Comparison of ENCODE assay signal across 7 mouse cellular contexts in genomic region chr9:43103675-43104299, GRCm38 (mm10). TPM values are rescaled to one million over a fixed set of nuclear protein-coding genes. Genes with fewer than 3 reads are reported as not detected.
DNase-seq lines count a peak whose midpoint lies in the region; ATAC-seq and TF ChIP-seq lines count a peak whose summit lies in the region.

No protein-coding gene starts in this region.

- H3K27me3 ChIP-seq in CH12.LX (replicated peaks), result no peaks in the 10 kb centered on the region
- no peaks in the 10 kb centered on the region for H3K27me3 ChIP-seq in hindbrain, embryonic 12.5 days

- no peak overlapping the region for H3K27ac ChIP-seq in CH12.LX (ENCODE audit: insufficient read depth, low read depth)
- H3K27ac ChIP-seq in hindbrain, embryonic 12.5 days, result no peak overlapping the region

- in situ Hi-C loops in CH12.LX (cut with MboI; ENCODE audit: low pct_ligation_motif_present, low pct_unique_long_range_greater_than_20kb, low sequenced_read_pairs), result no loop called here

- H3K36me3 ChIP-seq in CH12.LX (replicated peaks in 1 of 2; ENCODE audit: control insufficient read depth in 1 of 2, insufficient read depth in 1 of 2, low read length in 1 of 2), result no peaks in the 10 kb centered on the region
- H3K36me3 ChIP-seq in hindbrain, embryonic 12.5 days, result no peaks in the 10 kb centered on the region

- no peak for TF ChIP-seq RAD21 in CH12.LX (IDR thresholded peaks at IDR 0.05; ENCODE audit: low read depth, low read length)

- WGBS in hindbrain, embryonic 12.5 days, result 37% methylated on average over 4 of the region's 4 CpGs

- no peak for TF ChIP-seq POLR2A in CH12.LX (IDR thresholded peaks at IDR 0.05; ENCODE audit: low read depth, low read length)

- dilution Hi-C loops in CH12.LX (cut with MboI; ENCODE audit: extremely low pct_ligation_motif_present, extremely low pct_unique_long_range_greater_than_20kb, low sequenced_read_pairs), result no loop called here

- H3K9me3 ChIP-seq in CH12.LX (replicated peaks; ENCODE audit: low read length), result no peaks in the 10 kb centered on the region
- H3K9me3 ChIP-seq in hindbrain, embryonic 12.5 days (replicated peaks), result no peaks in the 10 kb centered on the region

- peak overlapping the region; percentile 3; the same call in 1 of the 2 replicates for H3K9ac ChIP-seq in CH12.LX (ENCODE audit: insufficient read depth, low read depth)
- H3K9ac ChIP-seq in hindbrain, embryonic 12.5 days, result peak overlapping the region; percentile 32; the same call in 1 of the 2 replicates

- no peak for TF ChIP-seq EP300 in CH12.LX (IDR thresholded peaks at IDR 0.05; ENCODE audit: low read length)

- H3K4me2 ChIP-seq in CH12.LX (ENCODE audit: insufficient read depth, low read depth, poor library complexity, severe bottlenecking), result peak overlapping the region; percentile 98
- peak overlapping the region; percentile 93 for H3K4me2 ChIP-seq in hindbrain, embryonic 12.5 days (replicated peaks)

- no peak for TF ChIP-seq CTCF in CH12.LX (conservative IDR thresholded peaks at IDR 0.05 in 1 of 2, IDR thresholded peaks at IDR 0.05 in 1 of 2; ENCODE audit: low read depth in 2 of 2, low read length in 2 of 2)

- peaks cover 5 to 29% of the 10 kb centered on the region in 2 experiments for H3K4me1 ChIP-seq in CH12.LX (ENCODE audit: control insufficient read depth in 1 of 2, insufficient read depth in 2 of 2)
- H3K4me1 ChIP-seq in hindbrain, embryonic 12.5 days, result peaks cover 36% of the 10 kb centered on the region

- no peak for DNase-seq in CH12.LX (ENCODE audit: extremely low read depth)
- DNase-seq in brain, adult 2 months (ENCODE audit: low read depth, low spot score), result peak; percentile 30
- DNase-seq in lung, postnatal 10 days, result peak; percentile 40
- no peak for DNase-seq in gastrocnemius, postnatal 36 days
- no peak for DNase-seq in kidney, postnatal 14 days
- DNase-seq in layer of hippocampus, postnatal 25 days (ENCODE audit: extremely low spot score in 1 of 2, low spot score in 1 of 2), result no peak

- intact Hi-C loops in gastrocnemius, postnatal 36 days (cut with DNase I), result loop anchor here (5.0 kb wide), 1 partner anchor 36 kb away; no protein-coding TSS in a partner anchor

- H3K79me2 ChIP-seq in CH12.LX (replicated peaks; ENCODE audit: control insufficient read depth, extremely low read depth, insufficient read depth, poor library complexity, severe bottlenecking), result peaks cover 32% of the 10 kb centered on the region

- ATAC-seq in hindbrain, embryonic 12.5 days (ENCODE audit: low FRiP score), result no peak

- H3K4me3 ChIP-seq in CH12.LX (replicated peaks in 1 of 3; ENCODE audit: low read depth in 2 of 3, low read length in 2 of 3, poor library complexity in 1 of 3), result peak overlapping the region in 2 of 3 experiments; percentile 17 to 96
- peak overlapping the region; percentile 74 for H3K4me3 ChIP-seq in hindbrain, embryonic 12.5 days

TF ChIP-seq in CH12.LX, 34 proteins besides CTCF, POLR2A, EP300 and RAD21:
- TF ChIP-seq GABPA (IDR thresholded peaks at IDR 0.05; ENCODE audit: insufficient replicate concordance, low read depth, low read length), result no peak
- no peak for TF ChIP-seq NRF1 (IDR thresholded peaks at IDR 0.05; ENCODE audit: low read depth, low read length)
- TF ChIP-seq CHD2 (IDR thresholded peaks at IDR 0.05; ENCODE audit: low read length), result no peak
- no peak for TF ChIP-seq USF2 (conservative IDR thresholded peaks at IDR 0.05; ENCODE audit: low read depth, low read length)
- TF ChIP-seq MAX (IDR thresholded peaks at IDR 0.05; ENCODE audit: low read length), result no peak
- no peak for TF ChIP-seq BHLHE40 (IDR thresholded peaks at IDR 0.05; ENCODE audit: low read depth, low read length)
- no peak for TF ChIP-seq HCFC1 (IDR thresholded peaks at IDR 0.05; ENCODE audit: low read depth, low read length)
- TF ChIP-seq MEF2A (IDR thresholded peaks at IDR 0.05; ENCODE audit: borderline replicate concordance, low read depth, low read length), result no peak
- TF ChIP-seq JUND (conservative IDR thresholded peaks at IDR 0.05; ENCODE audit: low read depth, low read length), result no peak
- no peak for TF ChIP-seq KAT2A (IDR thresholded peaks at IDR 0.05; ENCODE audit: insufficient replicate concordance, low read length)
- no peak for TF ChIP-seq MAFK (IDR thresholded peaks at IDR 0.05; ENCODE audit: insufficient replicate concordance, low read length)
- TF ChIP-seq MXI1 (IDR thresholded peaks at IDR 0.05; ENCODE audit: low read depth, low read length), result no peak
- no peak for TF ChIP-seq ZC3H11A (IDR thresholded peaks at IDR 0.05; ENCODE audit: low read depth, low read length)

RNA-seq across cellular contexts. Expression of gene Arhgef12, which starts 3.3 kb away (rescaled TPM):
- total RNA-seq in CH12.LX (2012; rRNA removed) (8.7 and 10.4 TPM in 2 replicates), CH12.LX (2014; rRNA removed) (4.7 and 4.9 TPM in 2 replicates)
- polyA plus RNA-seq in CH12.LX (2012; ENCODE audit: insufficient read length, low read depth), result 7.8 and 9.4 TPM in 2 replicates
- polyA plus RNA-seq in hindbrain, embryonic 12.5 days (2016; fragmentation: Nextera tagmentation; extraction: Ambion mirVana), result 16.1 and 18.5 TPM in 2 replicates
- total RNA-seq in gastrocnemius, postnatal 36 days (2021), result 10 to 100 TPM; 44.9 to 45.2 TPM
- total RNA-seq in layer of hippocampus, postnatal 25 days (2021), result 100 to 1,000 TPM; 141 to 157 TPM

RNA-seq across cellular contexts. Expression of gene Tmem136, which starts 12.6 kb away (rescaled TPM):
- total RNA-seq in CH12.LX (2012; rRNA removed), result 2.3 and 3.8 TPM in 2 replicates
- total RNA-seq in CH12.LX (2014; rRNA removed), result 0.17 and 0.38 TPM in 2 replicates
- polyA plus RNA-seq in CH12.LX (2012; ENCODE audit: insufficient read length, low read depth), result 0.34 and 0.52 TPM in 2 replicates
- 10.7 and 13.7 TPM in 2 replicates for polyA plus RNA-seq in hindbrain, embryonic 12.5 days (2016; fragmentation: Nextera tagmentation; extraction: Ambion mirVana)
- 1 to 10 TPM; 1.1 to 3.2 TPM for total RNA-seq in gastrocnemius, postnatal 36 days (2021)
- 10 to 100 TPM; 17.7 to 21.9 TPM for total RNA-seq in layer of hippocampus, postnatal 25 days (2021)

Comparison
In these comparisons a context has a peak if more than half of its experiments do, and no peak if none do; other contexts are left out.
1. DNase-seq: peak in brain, adult 2 months (single experiment) and lung, postnatal 10 days (single experiment); none in CH12.LX (single experiment), gastrocnemius, postnatal 36 days (0 of 2), kidney, postnatal 14 days (single experiment) and layer of hippocampus, postnatal 25 days (0 of 2).
2. RNA of gene Arhgef12, which starts 3.3 kb away (total RNA-seq): 141 to 157 TPM in layer of hippocampus, postnatal 25 days and 44.9 to 45.2 TPM in gastrocnemius, postnatal 36 days; 4.7 to 10.4 TPM in CH12.LX; every median in the first group is over 4 times any median in the second.